Mouse (Mus musculus) hematopoietic stem cell, adult 5-6 weeks (primary cell): ENCODE results near the gene Camta2. TPM values are rescaled to one million over a fixed set of nuclear protein-coding genes. Genes with fewer than 3 reads are reported as not detected.

Experiments
- ATAC-seq, 2 experiments: fragments of 125-278 bp in 1 of 2; replicated peaks in 1 of 2; 2 replicates each; pipeline ENCODE4 v1.8.0; 2016 to 2017; ENCODE audit warnings: inconsistent platforms in 2 of 2, mild to moderate bottlenecking in 2 of 2, moderate number of reproducible peaks in 2 of 2, low read depth in 1 of 2, moderate TSS enrichment in 1 of 2; ENCODE audit not compliant: low FRiP score in 2 of 2, poor library complexity in 2 of 2, severe bottlenecking in 2 of 2, insufficient read depth in 1 of 2, low TSS enrichment in 1 of 2
- total RNA-seq: library from RNA; stranded (forward); fragments of 172-1452, 232-1000 nt; gene quantifications from 2 replicates; pipeline ENCODE4 v1.2.3, GENCODE M21; 2017

Camta2 gene
- total RNA-seq, result 3.6 and 4.9 TPM in 2 replicates

GRCm38 (mm10) chr11:70687601-70688199 is at the start of gene Camta2:
Gene Camta2, minus strand, starts transcription at chr11:70688105.
- peak; percentile 71 to 72 for ATAC-seq

GRCm38 (mm10) chr11:70733256-70733655 is 45.4 kb upstream of the Camta2 start:
- no peak for ATAC-seq

GRCm38 (mm10) chr11:70731178-70731577 is 43.3 kb upstream of the Camta2 start:
- no peak for ATAC-seq

GRCm38 (mm10) chr11:70730427-70731038 is 42.6 kb upstream of the Camta2 start:
- ATAC-seq, result no peak

- ATAC-seq, result no peak
These were observed 39.5 kb upstream of the Camta2 start for GRCm38 (mm10) chr11:70727385-70727784.

GRCm38 (mm10) chr11:70726585-70726984 is 38.7 kb upstream of the Camta2 start:
- ATAC-seq, result no peak

- ATAC-seq, result no peak
These were observed 36.8 kb upstream of the Camta2 start for GRCm38 (mm10) chr11:70724706-70725105.

- no peak for ATAC-seq
These were observed 33.2 kb upstream of the Camta2 start for GRCm38 (mm10) chr11:70721072-70721471.

- ATAC-seq, result peak; percentile 93 to 98
These were observed 32.7 kb upstream of the Camta2 start for GRCm38 (mm10) chr11:70720567-70720966.

- ATAC-seq, result no peak
These were observed 30.6 kb upstream of the Camta2 start for GRCm38 (mm10) chr11:70718481-70718880.

- ATAC-seq, result no peak
These were observed 27.9 kb upstream of the Camta2 start for GRCm38 (mm10) chr11:70715832-70716231.

GRCm38 (mm10) chr11:70713222-70713621 is 25.3 kb upstream of the Camta2 start:
- no peak for ATAC-seq

- no peak for ATAC-seq
These were observed 23.1 kb upstream of the Camta2 start for GRCm38 (mm10) chr11:70711026-70711425.

GRCm38 (mm10) chr11:70706127-70706526 is 18.2 kb upstream of the Camta2 start:
- no peak for ATAC-seq

GRCm38 (mm10) chr11:70702781-70703180 is 14.9 kb upstream of the Camta2 start:
- ATAC-seq, result no peak

GRCm38 (mm10) chr11:70701984-70702733 is 14.3 kb upstream of the Camta2 start:
- ATAC-seq, result no peak

- no peak for ATAC-seq
These were observed 13.5 kb upstream of the Camta2 start for GRCm38 (mm10) chr11:70701221-70701955.

- no peak for ATAC-seq
These were observed 12.7 kb upstream of the Camta2 start for GRCm38 (mm10) chr11:70700613-70701012.
